Mouse (Mus musculus): ENCODE data around the gene Plcl1. TPM values are rescaled to one million over a fixed set of nuclear protein-coding genes. Genes with fewer than 3 reads are reported as not detected.

Gene Plcl1
- polyA plus RNA-seq, 1 experiment, result 0.89 TPM

GRCm38 (mm10) chr1:55427607-55428006 is 21.9 kb downstream of the Plcl1 start:
- Histone ChIP-seq H3K79me3 (ENCODE audit: low read depth) (no peaks in the 10 kb centered on the region), H3K36me3 (ENCODE audit: control insufficient read depth, insufficient read depth) (no peaks in the 10 kb centered on the region), H3K27me3 (ENCODE audit: control insufficient read depth, insufficient read depth, insufficient read length) (no peaks in the 10 kb centered on the region), H3K4me3 (ENCODE audit: insufficient read depth, poor library complexity, severe bottlenecking) (no peak overlapping the region), H3K79me2 (ENCODE audit: control insufficient read depth, insufficient read depth) (no peaks in the 10 kb centered on the region), H3ac (ENCODE audit: control insufficient read depth, insufficient read length, low read depth) (no peak overlapping the region)
- no peak for TF ChIP-seq MYOD1 (IDR thresholded peaks at IDR 0.05; ENCODE audit: control insufficient read depth, insufficient read length, low read depth)
- TF ChIP-seq CEBPB (IDR thresholded peaks at IDR 0.05; ENCODE audit: low read depth), result peak; percentile 86
- no peak for TF ChIP-seq MAX (IDR thresholded peaks at IDR 0.05)
- TF ChIP-seq USF1 (IDR thresholded peaks at IDR 0.05; ENCODE audit: low read depth), result no peak
- no peak for TF ChIP-seq MYOG (IDR thresholded peaks at IDR 0.05; ENCODE audit: control insufficient read depth, extremely low read depth, insufficient read length)
- no peak for TF ChIP-seq CTCF (IDR thresholded peaks at IDR 0.05; ENCODE audit: control insufficient read depth, insufficient read depth, insufficient read length)
- TF ChIP-seq FOSL1 (IDR thresholded peaks at IDR 0.05; ENCODE audit: insufficient read depth, low read length, poor library complexity, severe bottlenecking), result no peak

- no peaks in the 10 kb centered on the region for H3K79me2 ChIP-seq (ENCODE audit: control insufficient read depth, insufficient read depth)
- no peaks in the 10 kb centered on the region for H3K27me3 ChIP-seq (ENCODE audit: control insufficient read depth, insufficient read depth, insufficient read length)
- no peak overlapping the region for H3ac ChIP-seq (ENCODE audit: control insufficient read depth, insufficient read length, low read depth)
- H3K79me3 ChIP-seq (ENCODE audit: low read depth), result no peaks in the 10 kb centered on the region
- TF ChIP-seq USF1 (IDR thresholded peaks at IDR 0.05; ENCODE audit: low read depth), result no peak
- TF ChIP-seq MAX (IDR thresholded peaks at IDR 0.05), result no peak
- TF ChIP-seq CEBPB (IDR thresholded peaks at IDR 0.05; ENCODE audit: low read depth), result no peak
- no peak for TF ChIP-seq MYOD1 (IDR thresholded peaks at IDR 0.05; ENCODE audit: control insufficient read depth, insufficient read length, low read depth)
- TF ChIP-seq MYOG (IDR thresholded peaks at IDR 0.05; ENCODE audit: control insufficient read depth, extremely low read depth, insufficient read length), result no peak
- peak; percentile 43 for TF ChIP-seq FOSL1 (IDR thresholded peaks at IDR 0.05; ENCODE audit: insufficient read depth, low read length, poor library complexity, severe bottlenecking)
- TF ChIP-seq CTCF (IDR thresholded peaks at IDR 0.05; ENCODE audit: control insufficient read depth, insufficient read depth, insufficient read length), result no peak
- H3K4me3 ChIP-seq (ENCODE audit: insufficient read depth, poor library complexity, severe bottlenecking), result no peak overlapping the region
- H3K36me3 ChIP-seq (ENCODE audit: control insufficient read depth, insufficient read depth), result no peaks in the 10 kb centered on the region
Measured at GRCm38 (mm10) chr1:55429051-55429450, 23.3 kb downstream of the Plcl1 start.

GRCm38 (mm10) chr1:55429708-55430107 is 24.0 kb downstream of the Plcl1 start:
- no peak overlapping the region for H3ac ChIP-seq (ENCODE audit: control insufficient read depth, insufficient read length, low read depth)
- no peaks in the 10 kb centered on the region for H3K79me2 ChIP-seq (ENCODE audit: control insufficient read depth, insufficient read depth)

GRCm38 (mm10) chr1:55430587-55430986 is 24.9 kb downstream of the Plcl1 start:
- H3K27me3 ChIP-seq (ENCODE audit: control insufficient read depth, insufficient read depth, insufficient read length), result no peaks in the 10 kb centered on the region
- TF ChIP-seq FOSL1 (IDR thresholded peaks at IDR 0.05; ENCODE audit: insufficient read depth, low read length, poor library complexity, severe bottlenecking), result peak; percentile 47
- no peak for TF ChIP-seq MAX (IDR thresholded peaks at IDR 0.05)
- TF ChIP-seq CEBPB (IDR thresholded peaks at IDR 0.05; ENCODE audit: low read depth), result no peak
- no peak for TF ChIP-seq MYOD1 (IDR thresholded peaks at IDR 0.05; ENCODE audit: control insufficient read depth, insufficient read length, low read depth)
- TF ChIP-seq USF1 (IDR thresholded peaks at IDR 0.05; ENCODE audit: low read depth), result no peak
- TF ChIP-seq MYOG (IDR thresholded peaks at IDR 0.05; ENCODE audit: control insufficient read depth, extremely low read depth, insufficient read length), result no peak
- H3K79me2 ChIP-seq (ENCODE audit: control insufficient read depth, insufficient read depth), result no peaks in the 10 kb centered on the region
- H3K36me3 ChIP-seq (ENCODE audit: control insufficient read depth, insufficient read depth), result no peaks in the 10 kb centered on the region
- H3ac ChIP-seq (ENCODE audit: control insufficient read depth, insufficient read length, low read depth), result no peak overlapping the region
- H3K79me3 ChIP-seq (ENCODE audit: low read depth), result no peaks in the 10 kb centered on the region
- H3K4me3 ChIP-seq (ENCODE audit: insufficient read depth, poor library complexity, severe bottlenecking), result no peak overlapping the region

More at GRCm38 (mm10) chr1:55429708-55430107, 24.0 kb downstream of the Plcl1 start:
- H3K27me3 ChIP-seq (ENCODE audit: control insufficient read depth, insufficient read depth, insufficient read length), result no peaks in the 10 kb centered on the region
- H3K79me3 ChIP-seq (ENCODE audit: low read depth), result no peaks in the 10 kb centered on the region
- H3K36me3 ChIP-seq (ENCODE audit: control insufficient read depth, insufficient read depth), result no peaks in the 10 kb centered on the region
- TF ChIP-seq USF1 (IDR thresholded peaks at IDR 0.05; ENCODE audit: low read depth) (no peak), FOSL1 (IDR thresholded peaks at IDR 0.05; ENCODE audit: insufficient read depth, low read length, poor library complexity, severe bottlenecking) (no peak), MYOD1 (IDR thresholded peaks at IDR 0.05; ENCODE audit: control insufficient read depth, insufficient read length, low read depth) (no peak), MYOG (IDR thresholded peaks at IDR 0.05; ENCODE audit: control insufficient read depth, extremely low read depth, insufficient read length) (no peak), CTCF (IDR thresholded peaks at IDR 0.05; ENCODE audit: control insufficient read depth, insufficient read depth, insufficient read length) (no peak), MAX (IDR thresholded peaks at IDR 0.05) (no peak), CEBPB (IDR thresholded peaks at IDR 0.05; ENCODE audit: low read depth) (no peak)
- H3K4me3 ChIP-seq (ENCODE audit: insufficient read depth, poor library complexity, severe bottlenecking), result no peak overlapping the region

GRCm38 (mm10) chr1:55436589-55436988 is 30.9 kb downstream of the Plcl1 start:
- no peaks in the 10 kb centered on the region for H3K36me3 ChIP-seq (ENCODE audit: control insufficient read depth, insufficient read depth)
- no peak for TF ChIP-seq CTCF (IDR thresholded peaks at IDR 0.05; ENCODE audit: control insufficient read depth, insufficient read depth, insufficient read length)
- no peak for TF ChIP-seq CEBPB (IDR thresholded peaks at IDR 0.05; ENCODE audit: low read depth)
- no peak for TF ChIP-seq MAX (IDR thresholded peaks at IDR 0.05)
- no peak for TF ChIP-seq FOSL1 (IDR thresholded peaks at IDR 0.05; ENCODE audit: insufficient read depth, low read length, poor library complexity, severe bottlenecking)
- no peak for TF ChIP-seq MYOD1 (IDR thresholded peaks at IDR 0.05; ENCODE audit: control insufficient read depth, insufficient read length, low read depth)
- TF ChIP-seq MYOG (IDR thresholded peaks at IDR 0.05; ENCODE audit: control insufficient read depth, extremely low read depth, insufficient read length), result no peak
- no peak for TF ChIP-seq USF1 (IDR thresholded peaks at IDR 0.05; ENCODE audit: low read depth)
- no peaks in the 10 kb centered on the region for H3K79me2 ChIP-seq (ENCODE audit: control insufficient read depth, insufficient read depth)
- H3ac ChIP-seq (ENCODE audit: control insufficient read depth, insufficient read length, low read depth), result no peak overlapping the region
- H3K79me3 ChIP-seq (ENCODE audit: low read depth), result no peaks in the 10 kb centered on the region
- no peak overlapping the region for H3K4me3 ChIP-seq (ENCODE audit: insufficient read depth, poor library complexity, severe bottlenecking)
- no peaks in the 10 kb centered on the region for H3K27me3 ChIP-seq (ENCODE audit: control insufficient read depth, insufficient read depth, insufficient read length)

- TF ChIP-seq USF1 (IDR thresholded peaks at IDR 0.05; ENCODE audit: low read depth) (no peak), MYOG (IDR thresholded peaks at IDR 0.05; ENCODE audit: control insufficient read depth, extremely low read depth, insufficient read length) (no peak), FOSL1 (IDR thresholded peaks at IDR 0.05; ENCODE audit: insufficient read depth, low read length, poor library complexity, severe bottlenecking) (no peak), CTCF (IDR thresholded peaks at IDR 0.05; ENCODE audit: control insufficient read depth, insufficient read depth, insufficient read length) (no peak), MYOD1 (IDR thresholded peaks at IDR 0.05; ENCODE audit: control insufficient read depth, insufficient read length, low read depth) (no peak), MAX (IDR thresholded peaks at IDR 0.05) (no peak), CEBPB (IDR thresholded peaks at IDR 0.05; ENCODE audit: low read depth) (no peak)
- Histone ChIP-seq H3K79me2 (ENCODE audit: control insufficient read depth, insufficient read depth) (no peaks in the 10 kb centered on the region), H3K27me3 (ENCODE audit: control insufficient read depth, insufficient read depth, insufficient read length) (no peaks in the 10 kb centered on the region), H3K36me3 (ENCODE audit: control insufficient read depth, insufficient read depth) (no peaks in the 10 kb centered on the region), H3K4me3 (ENCODE audit: insufficient read depth, poor library complexity, severe bottlenecking) (no peak overlapping the region), H3ac (ENCODE audit: control insufficient read depth, insufficient read length, low read depth) (no peak overlapping the region), H3K79me3 (ENCODE audit: low read depth) (no peaks in the 10 kb centered on the region)
Measured at GRCm38 (mm10) chr1:55437095-55437494, 31.4 kb downstream of the Plcl1 start.
